ENCODE assay signal across 8 mouse cellular contexts in the genomic region with DNA sequence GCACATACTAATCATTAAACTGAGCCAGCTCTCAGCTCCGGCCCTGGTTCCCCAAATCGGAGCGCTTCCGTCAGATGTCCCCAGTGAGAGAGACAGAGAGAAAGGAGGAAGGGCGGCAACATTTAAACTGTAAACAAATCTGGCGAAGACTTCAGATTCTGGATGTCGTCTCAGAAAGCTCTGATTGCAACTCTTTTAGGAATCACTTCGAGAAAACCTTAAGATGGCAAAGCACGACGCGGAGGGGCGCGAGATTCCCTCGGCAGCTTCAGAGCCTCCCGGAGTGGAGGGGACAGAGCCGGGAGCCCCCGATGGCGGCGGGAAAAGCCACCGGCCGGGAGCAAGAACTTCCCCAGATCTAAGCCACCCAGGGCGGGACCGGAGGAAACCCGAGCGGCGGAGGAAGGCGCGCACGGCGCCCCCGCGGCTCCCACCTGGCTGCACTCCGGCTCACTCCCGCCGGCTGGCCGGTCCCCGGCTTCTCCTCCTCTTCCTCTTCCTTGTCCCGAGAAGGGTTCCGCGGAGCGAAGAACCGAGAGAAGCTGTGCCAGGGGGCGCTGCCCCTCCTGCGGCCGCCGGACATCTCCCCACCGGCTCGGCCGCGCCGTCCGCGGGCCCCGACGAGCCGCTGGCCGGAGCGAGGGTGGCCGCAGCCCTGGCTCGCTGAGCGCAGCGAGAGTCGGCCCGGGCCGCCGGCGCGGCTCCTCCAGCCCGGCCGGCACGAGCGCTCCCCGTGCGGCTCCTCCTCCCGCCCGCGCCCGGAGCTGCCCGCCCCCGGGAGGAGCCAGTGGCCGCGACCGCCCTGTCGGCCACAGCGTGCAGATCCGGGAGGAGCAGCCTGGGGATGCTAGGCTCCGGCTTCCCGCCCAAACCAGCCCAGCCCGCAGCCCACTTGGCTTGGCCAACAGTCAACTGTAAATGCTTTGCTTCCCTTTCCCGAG. TPM values are rescaled to one million over a fixed set of nuclear protein-coding genes. Genes with fewer than 3 reads are reported as not detected.
DNase-seq lines count a peak whose midpoint lies in the region; ATAC-seq lines count a peak whose summit lies in the region.

Gene Crybg3 (minus strand): TSS at position 669 of the 941 bp plus-strand sequence.

- WGBS in intestine, embryonic 16.5 days: under 1% methylated on average over 57 of the region's 90 CpGs
- WGBS in limb, embryonic 10.5 days: under 1% methylated on average over 68 of the region's 90 CpGs

- H3K4me2 ChIP-seq in intestine, embryonic 16.5 days (ENCODE audit: low read depth, low read length): peak within 1 kb of the TSS; percentile 68

- peak within 1 kb of the TSS; percentile 73 for H3K4me3 ChIP-seq in intestine, embryonic 16.5 days (ENCODE audit: low read length)
- H3K4me3 ChIP-seq in limb, embryonic 10.5 days: peak within 1 kb of the TSS; percentile 88

- no peaks in the 10 kb centered on the region for H3K9me3 ChIP-seq in intestine, embryonic 16.5 days (ENCODE audit: control insufficient read depth, low read length)
- no peaks in the 10 kb centered on the region for H3K9me3 ChIP-seq in limb, embryonic 10.5 days (replicated peaks)

- no peaks in the 10 kb centered on the region for H3K36me3 ChIP-seq in intestine, embryonic 16.5 days (ENCODE audit: control insufficient read depth, insufficient read depth, low read length)
- H3K36me3 ChIP-seq in limb, embryonic 10.5 days: no peaks in the 10 kb centered on the region

- no peaks in the 10 kb centered on the region for H3K27me3 ChIP-seq in intestine, embryonic 16.5 days (replicated peaks; ENCODE audit: control insufficient read depth, insufficient read depth, low read length)
- H3K27me3 ChIP-seq in limb, embryonic 10.5 days (ENCODE audit: low read depth, poor library complexity, severe bottlenecking): no peaks in the 10 kb centered on the region

- no peaks in the 10 kb centered on the region for H3K4me1 ChIP-seq in intestine, embryonic 16.5 days (ENCODE audit: control insufficient read depth, insufficient read depth, low read length)
- peaks cover 44% of the 10 kb centered on the region for H3K4me1 ChIP-seq in limb, embryonic 10.5 days

- H3K27ac ChIP-seq in intestine, embryonic 16.5 days (ENCODE audit: low read length): peak within 1 kb of the TSS; percentile 85
- peak within 1 kb of the TSS; percentile 97 for H3K27ac ChIP-seq in limb, embryonic 10.5 days

- peak; percentile 98 for ATAC-seq in intestine, embryonic 16.5 days

- peak within 1 kb of the TSS; percentile 76 for H3K9ac ChIP-seq in intestine, embryonic 16.5 days (ENCODE audit: low read depth, low read length)

- peak; percentile 93 for DNase-seq in adrenal gland, adult 2 months
- DNase-seq in embryo, embryonic 11 days: peak; percentile 88
- DNase-seq in heart, adult 11 months: peak; percentile 99
- DNase-seq in limb, embryonic 10.5 days (ENCODE audit: low spot score): peak; percentile 84
- DNase-seq in mesoderm, embryonic 11.5 days (ENCODE audit: low read depth, low spot score): peak; percentile 76
- peak; percentile 68 for DNase-seq in right cerebral cortex, postnatal 25 days
- DNase-seq in yolk sac, embryonic 10.5 days (ENCODE audit: low spot score): peak; percentile 73

RNA-seq across cellular contexts. Expression of gene Crybg3, which starts in this region (rescaled TPM):
- 10 to 100 TPM; 11.9 to 16.0 TPM for total RNA-seq in adrenal gland, adult 2 months (2021)
- 1.6 and 1.7 TPM in 2 replicates for polyA plus RNA-seq in adrenal gland, adult 2 months (2012; rRNA removed)
- polyA plus RNA-seq in intestine, embryonic 16.5 days (2015; fragmentation: Nextera tagmentation; extraction: Ambion mirVana): 4.4 and 5.0 TPM in 2 replicates
- polyA plus RNA-seq in limb, embryonic 10.5 days (2016; fragmentation: Nextera tagmentation; extraction: Ambion mirVana): 7.2 and 7.8 TPM in 2 replicates

Comparison
In these comparisons a context has a peak if more than half of its experiments do, and no peak if none do; other contexts are left out.
1. Peak in every context shown above with its lines: DNase-seq, ATAC-seq, H3K4me3 ChIP-seq and H3K27ac ChIP-seq.